Mouse (Mus musculus): ENCODE data around the gene Mtfmt.

DNA sequence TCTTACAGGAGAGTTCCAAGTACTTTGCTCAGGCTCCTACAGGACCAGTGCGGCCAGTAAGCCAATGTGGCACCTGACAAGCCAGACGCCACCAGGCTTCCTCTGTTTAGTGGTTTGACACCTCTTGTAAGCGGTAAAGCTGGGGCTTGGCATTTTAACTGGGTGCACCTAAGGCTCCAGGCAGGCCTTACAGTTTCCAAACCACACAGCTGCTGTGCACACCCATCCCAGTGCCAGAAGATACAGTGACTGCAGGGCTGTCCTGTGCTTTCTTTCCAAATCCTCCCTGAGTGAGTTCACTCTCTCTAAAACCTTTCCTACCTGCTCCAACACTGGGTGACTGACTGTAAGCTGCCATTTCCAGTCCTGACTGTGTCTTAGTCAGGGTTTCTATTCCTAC lies 55.9 kb downstream of the Mtfmt start:
- TF ChIP-seq CTCF (IDR thresholded peaks at IDR 0.05; ENCODE audit: low read depth) (no peak), EP300 (IDR thresholded peaks at IDR 0.05; ENCODE audit: low read depth) (no peak)
